Mouse (Mus musculus): ENCODE results near the gene Spire2.

DNA sequence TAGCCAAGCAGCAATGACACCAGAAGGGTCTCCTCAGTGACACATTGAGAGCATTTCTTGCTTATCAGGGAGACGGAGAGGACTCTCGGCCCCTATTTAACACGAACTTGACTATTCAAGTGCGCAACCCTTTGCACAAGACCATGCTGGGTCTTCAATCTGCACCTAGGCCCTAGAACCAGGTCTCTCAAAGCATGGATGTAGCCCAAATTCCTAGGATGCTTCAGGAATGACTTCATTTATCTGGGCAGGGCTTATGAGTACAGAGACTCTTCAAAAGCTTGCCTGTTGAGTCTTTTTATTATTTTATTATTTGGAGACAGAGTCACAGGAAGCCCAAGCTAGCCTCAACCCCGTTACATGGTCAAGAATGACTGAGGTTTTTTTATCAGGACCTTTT, 48.0 kb upstream of the Spire2 start:
- TF ChIP-seq CTCF (conservative IDR thresholded peaks at IDR 0.05; ENCODE audit: low read length) (no peak), NANOG (IDR thresholded peaks at IDR 0.05; ENCODE audit: borderline replicate concordance, low read length) (no peak)

All from E14TG2a.4 (cell line).